Comparison of ENCODE assay signal across 8 mouse cellular contexts in genomic region chr6:127581915-127582314, GRCm38 (mm10). TPM values are rescaled to one million over a fixed set of nuclear protein-coding genes. Genes with fewer than 3 reads are reported as not detected.
DNase-seq lines count a peak whose midpoint lies in the region; ATAC-seq and TF ChIP-seq lines count a peak whose summit lies in the region.

No protein-coding gene starts in this region.

- H3K4me3 ChIP-seq in hindbrain, postnatal 0 days (ENCODE audit: low read length) = peak overlapping the region; percentile 15; the same call in 1 of the 2 replicates

- 0 out of 2 replicates have a peak, but pooled peaks cover 4% of the 10 kb centered on the region for H3K4me1 ChIP-seq in hindbrain, postnatal 0 days (ENCODE audit: insufficient read depth, low read length)

- peak overlapping the region; percentile 52; the same call in 1 of the 2 replicates for H3K27ac ChIP-seq in hindbrain, postnatal 0 days

- peak; percentile 36 for ATAC-seq in common myeloid progenitor, adult 5-6 weeks (replicated peaks; ENCODE audit: low read depth, poor library complexity, severe bottlenecking)
- ATAC-seq in hindbrain, postnatal 0 days = no peak
- peak; percentile 79 for ATAC-seq in megakaryocyte, adult 5-6 weeks (ENCODE audit: poor library complexity, severe bottlenecking)

- peak overlapping the region; percentile 58 for H3K4me2 ChIP-seq in hindbrain, postnatal 0 days (ENCODE audit: low read depth, low read length)

- peak; percentile 48 to 51 for DNase-seq in B cell, adult 2 months
- no peak for DNase-seq in hindbrain, postnatal 0 days (ENCODE audit: low spot score)
- peak; percentile 60 for DNase-seq in thymus, postnatal 0 days (ENCODE audit: low spot score)
- DNase-seq in left cerebral cortex, postnatal 14 days (ENCODE audit: low spot score in 2 of 2) = no peak
- no peak for DNase-seq in frontal cortex, postnatal 25 days (ENCODE audit: low spot score in 2 of 2)
- no peak for DNase-seq in adrenal gland, postnatal 10 days

- H3K36me3 ChIP-seq in hindbrain, postnatal 0 days (ENCODE audit: insufficient read depth, low read length) = no peaks in the 10 kb centered on the region

- no peak overlapping the region for H3K9ac ChIP-seq in hindbrain, postnatal 0 days (replicated peaks; ENCODE audit: low read length)

- no peak for TF ChIP-seq CTCF in hindbrain, postnatal 0 days (IDR thresholded peaks at IDR 0.05; ENCODE audit: low read depth)

- H3K9me3 ChIP-seq in hindbrain, postnatal 0 days (ENCODE audit: low read length) = no peaks in the 10 kb centered on the region

- no peaks in the 10 kb centered on the region; the same call in 1 of the 2 replicates for H3K27me3 ChIP-seq in hindbrain, postnatal 0 days (ENCODE audit: insufficient read depth, low read length)

- intact Hi-C loops in left cerebral cortex, postnatal 14 days (cut with DNase I) = loop anchor here (5.0 kb wide), 1 partner anchor 40 kb away; no protein-coding TSS in a partner anchor

- WGBS in hindbrain, postnatal 0 days = 47% methylated on average over 12 of the region's 12 CpGs

RNA-seq across cellular contexts. Expression of gene Cracr2a, which starts 20.8 kb away (rescaled TPM):
- 6.4 and 11.6 TPM in 2 replicates for total RNA-seq in common myeloid progenitor, adult 5-6 weeks (2017)
- total RNA-seq in hindbrain, postnatal 0 days (2014; rRNA removed) = 0.47 and 0.52 TPM in 2 replicates
- polyA plus RNA-seq in hindbrain, postnatal 0 days (2015; fragmentation: Nextera tagmentation; extraction: Ambion mirVana) = 1.0 and 1.1 TPM in 2 replicates
- total RNA-seq in megakaryocyte, adult 5-6 weeks (2015) = 6.2 and 7.6 TPM in 2 replicates
- 8.0 and 12.6 TPM in 2 replicates for total RNA-seq in megakaryocyte, adult 5-6 weeks (2017)
- polyA plus RNA-seq in thymus, postnatal 0 days (2015; fragmentation: Nextera tagmentation; extraction: Ambion mirVana) = 2.0 and 2.7 TPM in 2 replicates
- 1 to 10 TPM; 2.0 to 2.3 TPM for total RNA-seq in left cerebral cortex, postnatal 14 days (2021)
- 1 to 10 TPM; 1.7 to 3.2 TPM for total RNA-seq in adrenal gland, postnatal 10 days (2021)

Comparison
In these comparisons a context has a peak if more than half of its experiments do, and no peak if none do; other contexts are left out.
1. DNase-seq: peak in B cell, adult 2 months (2 of 2) and thymus, postnatal 0 days (single experiment); none in hindbrain, postnatal 0 days (single experiment), left cerebral cortex, postnatal 14 days (0 of 2), frontal cortex, postnatal 25 days (0 of 2) and adrenal gland, postnatal 10 days (single experiment).